Mouse (Mus musculus) retina, embryonic 14.5 days (tissue): ENCODE results near the gene Klf3.

Experiments
- DNase-seq: peaks from one replicate; pipeline ENCODE4 v3.0.0-alpha.2; 2015; ENCODE audit warnings: low spot score

The Klf3 gene

GRCm38 (mm10) chr5:64809864-64810263, 6.7 kb downstream of the Klf3 start:
- no peak for DNase-seq

GRCm38 (mm10) chr5:64810860-64811499, 7.8 kb downstream of the Klf3 start:
- peak; percentile 47 for DNase-seq

- DNase-seq, result peak; percentile 11
Observed at GRCm38 (mm10) chr5:64811500-64812123, 8.4 kb downstream of the Klf3 start.

- peak; percentile 17 for DNase-seq
Observed at GRCm38 (mm10) chr5:64812124-64812982, 9.2 kb downstream of the Klf3 start.

GRCm38 (mm10) chr5:64812983-64813304, 9.8 kb downstream of the Klf3 start:
- DNase-seq, result peak; percentile 22

GRCm38 (mm10) chr5:64813361-64813760, 10.2 kb downstream of the Klf3 start:
- peak; percentile 99 for DNase-seq

- no peak for DNase-seq
Observed at GRCm38 (mm10) chr5:64814416-64814815, 11.2 kb downstream of the Klf3 start.

GRCm38 (mm10) chr5:64815631-64816030, 12.4 kb downstream of the Klf3 start:
- DNase-seq, result no peak

- no peak for DNase-seq
Observed at GRCm38 (mm10) chr5:64816290-64816973, 13.2 kb downstream of the Klf3 start.

- no peak for DNase-seq
Observed at GRCm38 (mm10) chr5:64816974-64817296, 13.7 kb downstream of the Klf3 start.

- DNase-seq, result no peak
Observed at GRCm38 (mm10) chr5:64819390-64819789, 16.2 kb downstream of the Klf3 start.

GRCm38 (mm10) chr5:64820138-64820537, 16.9 kb downstream of the Klf3 start:
- DNase-seq, result no peak

GRCm38 (mm10) chr5:64821294-64821693, 18.1 kb downstream of the Klf3 start:
- no peak for DNase-seq

GRCm38 (mm10) chr5:64821964-64822363, 18.8 kb downstream of the Klf3 start:
- no peak for DNase-seq

GRCm38 (mm10) chr5:64823431-64823830, 20.2 kb downstream of the Klf3 start:
- no peak for DNase-seq

- no peak for DNase-seq
Observed at GRCm38 (mm10) chr5:64824765-64825164, 21.6 kb downstream of the Klf3 start.

GRCm38 (mm10) chr5:64825496-64825895, 22.3 kb downstream of the Klf3 start:
- DNase-seq, result no peak

- DNase-seq, result no peak
Observed at GRCm38 (mm10) chr5:64827151-64827550, 24.0 kb downstream of the Klf3 start.

- no peak for DNase-seq
Observed at GRCm38 (mm10) chr5:64828314-64828713, 25.1 kb downstream of the Klf3 start.

GRCm38 (mm10) chr5:64829606-64830005, 26.4 kb downstream of the Klf3 start:
- DNase-seq, result no peak

- no peak for DNase-seq
Observed at GRCm38 (mm10) chr5:64830773-64831172, 27.6 kb downstream of the Klf3 start.

- no peak for DNase-seq
Observed at GRCm38 (mm10) chr5:64833410-64833809, 30.2 kb downstream of the Klf3 start.

GRCm38 (mm10) chr5:64834213-64834612, 31.0 kb downstream of the Klf3 start:
- DNase-seq, result no peak
